Mouse (Mus musculus) cerebellum, adult 9-11 months (tissue): Measurements from ENCODE around the gene Nup153.
A peak's percentile ranks its signal among the peaks of the same experiment; 100 is the strongest.

Source experiments
- DNase-seq: peaks from one replicate; pipeline ENCODE4 v3.0.0; 2022

Gene Nup153

DNA sequence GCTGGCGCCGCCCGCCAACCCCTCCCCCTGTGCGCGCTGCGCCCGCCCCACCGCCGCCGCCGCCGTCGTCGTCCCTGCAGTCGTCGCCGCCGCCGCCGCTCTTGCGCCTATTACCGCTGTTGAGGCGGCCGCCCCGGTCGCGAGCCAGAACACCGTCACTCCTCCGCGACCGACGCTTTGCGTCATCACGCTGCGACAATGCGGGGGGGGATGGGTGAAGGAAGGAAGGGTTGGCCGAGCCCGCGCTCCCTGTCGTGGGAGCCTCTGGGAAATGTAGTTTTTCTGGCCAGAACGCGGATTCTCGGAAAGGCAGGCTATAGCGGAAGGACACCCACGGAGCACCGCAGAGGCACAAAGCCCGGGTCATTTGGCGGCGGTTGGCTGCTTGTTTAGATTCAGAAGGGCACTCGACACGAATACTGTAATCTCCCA lies at the start of gene Nup153:
Nup153 (minus strand) TSS at position 104 of the 432 bp plus-strand sequence.
- DNase-seq = peak; percentile 99

- DNase-seq = no peak
Observed at GRCm38 (mm10) chr13:46777461-46777860, 49.7 kb upstream of the Nup153 start.

DNA sequence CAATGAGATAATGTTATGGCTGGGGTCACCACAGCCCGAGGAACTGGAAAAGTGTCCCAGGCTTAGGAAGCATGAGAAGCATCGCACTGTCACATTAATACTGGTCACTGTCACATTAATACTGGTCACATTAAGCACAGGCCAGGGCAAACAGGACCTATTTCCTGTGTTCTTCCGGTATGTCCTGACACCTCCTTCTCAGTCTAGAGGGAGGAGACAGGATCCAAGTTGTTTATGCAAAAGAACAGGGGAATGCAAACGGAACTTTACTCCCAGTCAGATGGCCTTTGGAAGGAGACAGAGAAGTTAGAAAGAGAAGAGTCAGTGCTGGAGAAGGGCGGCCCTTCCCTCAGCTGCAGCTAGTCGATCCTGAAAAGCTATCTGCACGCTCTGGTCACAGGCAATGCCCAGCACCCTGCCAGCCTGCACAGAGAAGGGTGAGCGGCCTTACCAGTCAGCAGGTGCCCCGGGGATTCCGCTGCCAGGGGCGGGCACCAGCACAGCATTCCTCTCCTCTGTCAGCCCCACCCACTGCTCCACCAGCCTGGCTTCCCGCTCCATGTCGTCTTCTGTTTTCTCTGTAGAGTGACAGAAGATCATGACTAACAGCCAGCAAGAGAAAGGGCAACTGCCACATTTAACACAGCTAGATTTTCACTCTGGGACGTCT lies 49.0 kb upstream of the Nup153 start:
- no peak for DNase-seq

DNA sequence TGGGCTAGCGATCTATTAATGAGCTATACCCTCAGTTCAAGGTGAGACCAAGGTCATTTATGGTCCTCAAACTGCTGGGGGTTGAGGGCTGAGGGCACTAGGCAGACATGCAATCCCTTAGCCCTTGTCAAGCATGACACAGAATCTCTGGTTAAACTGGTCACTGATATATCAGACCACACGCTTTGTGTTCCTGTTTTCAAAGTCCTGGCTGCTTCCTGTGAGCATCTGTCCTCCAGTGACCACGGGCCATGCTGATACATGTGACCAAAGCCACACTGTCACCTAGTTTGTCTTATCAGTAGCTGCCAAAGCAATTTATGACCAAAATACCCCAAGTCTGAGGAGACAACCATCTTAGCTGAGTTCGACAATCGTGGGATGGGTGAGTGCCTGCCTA lies 47.3 kb upstream of the Nup153 start:
- no peak for DNase-seq

DNA sequence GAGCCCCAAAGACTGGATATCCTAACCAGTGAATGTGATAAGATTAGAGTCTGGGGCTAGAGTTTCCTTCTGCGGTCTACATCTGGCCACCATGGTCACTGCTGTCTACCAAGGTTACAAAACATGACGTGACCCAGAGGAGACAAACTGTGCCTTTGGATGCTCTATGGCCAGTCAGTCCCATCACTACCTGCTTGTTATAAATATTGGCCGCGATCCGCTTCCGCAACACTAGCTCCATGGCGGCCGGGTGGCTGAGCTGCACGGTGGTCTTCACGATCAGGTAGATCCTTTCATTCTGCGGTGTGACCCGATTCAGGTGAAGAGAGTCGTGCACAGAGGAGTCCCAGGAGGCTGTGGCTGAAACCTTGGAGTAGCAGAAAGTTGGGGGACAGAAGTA lies 44.8 kb upstream of the Nup153 start:
- no peak for DNase-seq

DNA sequence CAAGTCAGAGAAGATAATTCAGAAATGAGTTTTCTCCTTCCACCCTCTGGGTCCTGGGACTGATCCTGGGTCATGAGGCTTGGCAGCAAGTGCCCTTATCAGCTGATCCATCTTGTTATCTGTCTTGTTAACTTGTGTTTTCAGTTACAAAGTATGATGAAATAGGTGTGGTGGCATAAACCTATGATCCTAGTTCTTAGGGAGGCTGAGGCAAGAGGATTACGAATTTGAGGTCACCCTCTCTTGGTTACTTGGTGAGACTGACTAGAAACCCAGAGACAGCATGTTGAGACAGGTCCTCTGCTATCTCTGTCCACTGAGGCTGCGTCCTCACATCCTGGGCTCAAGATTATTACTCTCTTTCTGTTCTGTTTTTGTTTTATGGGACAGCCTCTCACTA lies 37.6 kb upstream of the Nup153 start:
- no peak for DNase-seq

DNA sequence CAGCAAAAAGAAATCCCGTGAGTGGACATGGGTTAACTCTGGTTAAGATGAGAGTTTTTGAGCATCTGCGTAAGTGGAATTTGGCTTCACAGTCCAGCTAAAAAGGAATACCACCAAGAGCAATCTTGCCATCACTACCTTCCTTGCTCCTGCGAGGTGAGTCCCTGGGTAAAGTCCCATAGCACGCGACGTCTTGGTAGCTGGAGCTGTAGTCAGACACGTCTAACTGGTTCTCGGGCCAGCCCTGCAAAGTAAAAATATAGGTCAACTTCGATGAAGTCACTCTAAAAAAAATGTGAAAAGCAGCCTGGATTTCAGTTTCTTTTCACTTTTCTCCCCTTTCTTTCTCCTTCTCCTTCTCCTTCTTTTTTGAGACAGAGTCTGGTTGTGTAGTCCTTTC lies 35.5 kb upstream of the Nup153 start:
- DNase-seq = no peak

DNA sequence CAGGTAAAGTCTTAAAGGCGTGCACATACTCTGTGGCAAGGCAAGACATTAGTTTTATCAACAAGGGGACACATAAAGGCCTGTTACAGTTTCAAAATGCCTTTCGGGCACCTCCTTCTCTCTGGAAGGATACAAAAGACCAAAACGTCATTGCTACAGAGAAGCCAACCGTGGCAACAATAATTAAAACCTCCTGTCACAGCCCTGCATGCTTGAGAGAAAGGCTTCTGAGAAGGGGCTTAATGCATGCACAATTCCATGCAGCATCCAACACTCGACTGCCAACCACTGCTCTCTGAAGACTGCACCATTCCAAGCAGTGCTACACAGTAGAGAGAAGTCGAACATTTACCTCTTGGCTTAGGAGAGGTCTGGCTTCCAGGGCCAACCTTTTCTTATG lies 33.2 kb upstream of the Nup153 start:
- DNase-seq = no peak

GRCm38 (mm10) chr13:46759281-46759809 lies 31.6 kb upstream of the Nup153 start:
- DNase-seq = no peak

DNA sequence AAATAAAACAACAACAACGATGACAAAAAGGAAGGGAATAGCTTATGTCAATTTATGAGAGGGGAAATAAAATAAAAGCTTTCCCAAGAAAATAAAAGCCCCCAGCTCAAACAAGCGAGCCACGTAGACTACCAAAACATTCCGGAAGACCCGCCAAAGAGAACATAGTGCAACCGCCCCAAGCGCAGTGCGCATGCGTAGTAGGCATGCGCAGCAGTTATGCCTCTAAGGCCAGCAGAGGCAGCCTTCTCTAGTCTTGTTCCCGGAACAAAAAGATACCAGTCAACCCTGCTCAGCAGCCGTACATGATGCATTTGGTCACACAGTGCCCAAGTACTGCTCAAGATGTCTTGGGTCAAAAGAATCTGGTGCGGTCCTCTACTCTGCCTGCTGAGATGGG lies 30.9 kb upstream of the Nup153 start:
- no peak for DNase-seq

DNA sequence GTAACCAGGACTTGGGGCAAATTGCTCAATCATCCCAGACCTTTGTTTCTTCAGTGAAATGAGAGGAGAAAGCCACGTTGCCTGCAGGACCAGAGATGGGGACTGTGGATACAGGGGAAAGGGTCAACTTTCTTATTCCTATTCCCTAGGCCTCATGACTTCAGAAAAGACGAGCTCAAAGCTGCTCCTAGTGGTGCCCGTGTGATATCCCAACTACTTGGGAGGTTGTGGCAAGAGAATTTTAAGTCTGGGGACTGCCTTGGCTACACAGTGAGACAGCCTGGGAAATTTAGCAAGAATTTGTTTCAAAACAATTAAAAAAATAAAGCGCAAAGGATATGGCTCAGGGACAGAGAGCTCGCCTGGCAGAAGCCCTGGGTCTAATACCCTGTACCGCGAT lies 30.2 kb upstream of the Nup153 start:
- no peak for DNase-seq

GRCm38 (mm10) chr13:46753294-46753693 lies 25.6 kb upstream of the Nup153 start:
- no peak for DNase-seq

DNA sequence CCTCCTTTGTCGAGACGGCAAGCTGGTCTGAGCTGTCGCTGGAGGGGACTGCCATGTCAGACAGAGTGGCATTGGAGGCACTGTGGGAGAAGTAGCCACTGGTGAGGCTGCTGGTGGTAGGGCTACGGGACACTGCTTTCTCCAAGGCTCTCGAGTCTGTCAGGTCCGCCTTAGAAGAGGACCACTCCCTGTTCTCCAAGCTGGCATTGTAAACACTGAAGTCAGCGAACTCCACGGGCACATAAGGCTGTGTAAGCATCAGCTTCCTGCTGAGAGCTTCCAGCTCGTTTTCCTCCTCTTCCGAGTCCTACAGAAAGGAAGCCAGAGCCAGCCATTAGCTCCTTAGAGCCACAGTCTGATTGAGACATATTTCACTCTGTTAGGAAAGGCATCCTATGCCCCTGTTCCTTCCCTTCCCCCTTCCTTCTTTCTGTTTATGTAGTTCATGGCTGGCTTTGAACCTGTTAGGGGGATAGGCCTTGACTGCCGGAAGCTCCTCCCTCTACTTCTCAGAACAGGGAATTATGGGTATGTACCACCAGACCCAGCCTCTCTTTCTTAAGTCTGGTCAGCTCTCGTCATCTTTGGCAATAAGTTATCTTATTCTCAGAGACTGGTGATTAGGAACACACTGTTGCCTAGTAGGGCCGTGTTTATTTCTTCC lies 25.0 kb upstream of the Nup153 start:
- DNase-seq = no peak

GRCm38 (mm10) chr13:46748138-46748873 lies 20.6 kb upstream of the Nup153 start:
- no peak for DNase-seq

DNA sequence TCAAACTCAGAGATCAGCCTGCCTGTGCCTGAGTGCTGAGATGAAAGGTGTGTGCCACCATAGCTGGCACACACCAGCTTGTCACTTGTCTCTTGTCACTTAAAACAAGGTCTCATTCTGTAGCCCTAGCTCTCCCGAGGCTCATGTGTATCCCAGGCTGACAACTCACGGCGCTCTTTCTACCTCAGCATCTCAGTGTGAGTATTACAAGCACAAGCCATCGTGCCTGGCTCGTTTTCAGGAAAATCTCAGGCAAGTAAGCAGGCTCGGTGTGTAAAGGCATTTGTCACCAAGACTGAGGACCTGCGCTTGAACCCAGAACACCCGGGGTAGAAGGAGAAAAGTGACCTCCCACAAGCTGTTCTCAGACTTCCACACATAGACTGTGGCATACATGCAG lies 16.1 kb upstream of the Nup153 start:
- DNase-seq = no peak

- no peak for DNase-seq
Observed at GRCm38 (mm10) chr13:46742367-46742766, 14.6 kb upstream of the Nup153 start.

GRCm38 (mm10) chr13:46739426-46739825 lies 11.7 kb upstream of the Nup153 start:
- no peak for DNase-seq

DNA sequence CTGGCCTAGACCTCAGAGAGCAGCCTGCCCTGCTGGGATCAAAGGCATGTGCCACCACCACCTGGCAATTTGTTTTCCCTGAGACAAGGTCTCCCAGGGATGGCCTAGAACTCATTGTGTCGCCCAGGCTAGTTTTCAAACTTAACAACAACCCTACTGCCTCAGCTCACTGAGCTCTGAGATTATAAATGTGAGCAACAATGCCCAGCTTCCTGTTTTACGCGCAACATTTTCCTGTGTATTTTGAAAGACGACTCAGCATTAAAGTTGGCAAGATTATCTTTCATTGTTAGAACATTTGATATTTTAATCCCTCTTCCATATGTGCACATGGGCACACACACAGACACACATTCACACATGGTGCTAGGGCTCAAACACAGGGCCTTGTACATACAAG lies 9.7 kb upstream of the Nup153 start:
- no peak for DNase-seq

- no peak for DNase-seq
Observed at GRCm38 (mm10) chr13:46736479-46736865, 8.7 kb upstream of the Nup153 start.

DNA sequence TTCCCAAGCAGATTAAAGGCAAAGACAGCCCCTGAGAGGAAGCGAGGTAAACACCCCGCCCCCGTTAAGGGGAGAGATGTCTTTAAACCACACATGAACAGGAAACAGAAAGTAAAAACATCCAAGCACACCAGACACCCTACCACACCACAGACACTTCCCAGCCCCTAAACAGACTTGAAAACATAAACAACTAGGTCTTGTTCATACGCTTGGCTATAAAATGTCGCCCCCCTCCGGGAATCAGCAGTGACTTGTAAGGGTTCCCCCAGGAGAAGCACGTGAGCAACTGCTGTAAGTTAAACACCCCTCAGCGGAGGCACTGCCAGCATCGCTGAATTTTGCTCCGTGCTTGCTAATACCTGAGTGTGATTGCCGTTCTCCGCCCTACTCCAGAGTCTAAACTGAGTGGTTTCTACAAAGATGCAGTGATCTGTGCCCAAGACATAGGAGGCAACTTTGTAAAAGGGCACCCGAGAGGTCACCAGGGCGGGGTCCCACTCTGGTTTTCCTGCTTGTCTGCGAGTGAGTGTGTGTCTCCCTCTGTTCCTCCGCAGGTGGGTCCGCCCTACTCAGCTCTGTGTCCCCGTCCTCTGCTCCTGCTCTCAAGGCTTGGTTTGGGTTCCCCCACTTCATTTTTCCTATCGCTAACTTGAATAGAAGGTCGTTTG lies 8.2 kb upstream of the Nup153 start:
- DNase-seq = no peak

DNA sequence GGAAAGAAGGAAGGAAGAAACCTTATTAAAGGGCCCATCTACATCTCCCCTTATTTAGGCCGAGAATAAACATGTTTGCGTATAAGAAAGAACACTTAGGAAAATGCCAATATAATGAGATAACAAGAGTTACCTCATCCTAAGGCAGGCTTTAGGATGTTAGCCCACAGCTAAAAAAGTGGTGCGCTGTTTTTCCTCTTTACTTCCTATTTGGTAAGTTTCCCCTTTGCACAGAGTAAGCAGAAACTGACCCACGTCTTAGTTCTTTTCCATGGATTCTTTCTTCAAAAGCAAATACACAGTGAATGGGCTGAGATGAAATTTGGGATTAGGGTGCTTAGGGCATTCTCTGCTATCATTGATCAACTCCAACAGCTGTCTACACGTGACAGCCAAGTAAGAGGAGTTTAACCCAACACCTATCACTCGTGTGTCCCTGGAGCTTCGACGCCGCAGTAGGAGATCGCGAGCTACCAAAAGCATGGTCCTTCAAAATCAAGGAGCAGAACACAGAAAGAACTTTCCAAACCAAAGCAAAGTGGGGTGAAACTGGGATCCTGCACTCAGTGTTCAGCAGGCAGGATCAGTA lies 7.6 kb upstream of the Nup153 start:
- no peak for DNase-seq

DNA sequence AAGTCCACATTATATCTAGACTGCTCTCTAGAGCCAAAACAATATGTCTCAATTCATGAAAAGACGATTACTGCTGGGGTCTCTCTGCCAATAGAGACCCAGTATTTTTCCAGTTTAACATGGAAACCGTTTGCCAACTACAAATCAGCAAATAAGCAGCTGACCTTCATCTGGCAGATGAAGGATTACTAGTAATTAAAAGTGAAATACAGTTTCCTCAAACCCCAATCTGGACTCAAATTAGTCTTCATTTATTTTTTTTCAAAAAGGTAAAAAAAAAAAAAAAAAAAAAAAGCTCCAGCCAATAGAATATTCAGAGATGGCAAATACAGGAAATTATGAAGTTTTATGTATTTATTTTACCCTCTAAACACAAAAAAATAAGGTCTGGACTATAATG lies 2.3 kb upstream of the Nup153 start:
- no peak for DNase-seq

DNA sequence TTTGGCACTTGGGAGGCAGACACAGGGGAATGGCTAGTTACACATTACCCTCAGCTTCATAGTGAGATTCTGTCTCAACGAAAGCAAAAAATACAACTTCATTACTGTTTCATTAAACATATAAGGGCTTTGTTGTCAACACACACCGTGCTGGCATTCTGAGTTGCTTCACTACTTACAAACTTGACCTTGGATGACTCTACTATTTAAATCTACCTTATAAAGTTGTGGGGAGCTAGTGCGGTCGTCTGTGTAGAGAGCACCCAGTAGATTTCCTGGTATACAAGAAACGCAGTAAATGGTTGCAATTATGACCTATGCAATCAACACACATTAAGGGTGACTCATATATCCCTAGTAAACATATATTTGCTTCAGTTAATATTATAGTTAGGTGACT lies 671 bp upstream of the Nup153 start:
- DNase-seq = no peak
